Mouse (Mus musculus): Measurements from ENCODE around the gene Pnpla8.
A peak's percentile ranks its signal among the peaks of the same experiment; 100 is the strongest.
"Not testable (repeated sequence)": the region's sequence is repeated elsewhere in the genome, so short reads cannot be mapped to it uniquely, and the experiment has no call there.

The Pnpla8 gene

GRCm38 (mm10) chr12:44221070-44221469 is at the start of gene Pnpla8:
Pnpla8 (plus strand) TSS chr12:44221370.
- not testable (repeated sequence) for DNase-seq

- DNase-seq = no peak
Observed at GRCm38 (mm10) chr12:44176331-44177037, 44.7 kb upstream of the Pnpla8 start.

GRCm38 (mm10) chr12:44177038-44177355 is 44.2 kb upstream of the Pnpla8 start:
- no peak for DNase-seq

GRCm38 (mm10) chr12:44181081-44181982 is 39.8 kb upstream of the Pnpla8 start:
- DNase-seq = peak; percentile 22 to 63

DNA sequence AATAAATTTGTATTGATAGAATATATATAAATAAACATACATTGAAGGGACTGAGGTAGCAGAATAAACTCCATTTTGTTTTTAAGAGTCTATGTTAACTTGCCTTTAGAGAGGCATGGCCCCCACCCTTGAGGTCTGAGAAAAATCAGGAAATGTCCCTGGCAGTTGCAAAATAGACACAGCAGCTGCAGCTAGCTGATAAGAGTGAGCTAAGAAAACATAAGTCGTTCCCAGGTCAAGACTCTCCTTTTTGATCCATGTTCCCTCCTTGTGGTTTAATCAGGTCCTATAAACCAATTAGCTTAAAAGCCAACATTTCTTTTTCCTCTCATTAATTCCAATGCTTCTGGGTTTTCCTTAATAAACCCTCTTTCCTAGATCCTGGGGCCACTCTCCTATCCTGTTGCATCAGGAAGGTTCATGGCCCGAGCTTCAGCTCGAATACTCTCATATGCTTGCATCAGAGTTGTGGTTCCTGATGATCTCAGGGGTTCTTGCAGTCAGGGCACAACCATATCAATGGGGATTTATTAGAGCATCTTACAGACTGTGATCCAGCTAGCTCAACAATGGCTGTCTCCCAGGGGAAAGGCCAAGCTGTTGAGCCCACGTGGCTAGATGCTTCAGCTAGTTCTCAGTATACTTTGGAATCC is 23.2 kb upstream of the Pnpla8 start:
- no peak for DNase-seq

DNA sequence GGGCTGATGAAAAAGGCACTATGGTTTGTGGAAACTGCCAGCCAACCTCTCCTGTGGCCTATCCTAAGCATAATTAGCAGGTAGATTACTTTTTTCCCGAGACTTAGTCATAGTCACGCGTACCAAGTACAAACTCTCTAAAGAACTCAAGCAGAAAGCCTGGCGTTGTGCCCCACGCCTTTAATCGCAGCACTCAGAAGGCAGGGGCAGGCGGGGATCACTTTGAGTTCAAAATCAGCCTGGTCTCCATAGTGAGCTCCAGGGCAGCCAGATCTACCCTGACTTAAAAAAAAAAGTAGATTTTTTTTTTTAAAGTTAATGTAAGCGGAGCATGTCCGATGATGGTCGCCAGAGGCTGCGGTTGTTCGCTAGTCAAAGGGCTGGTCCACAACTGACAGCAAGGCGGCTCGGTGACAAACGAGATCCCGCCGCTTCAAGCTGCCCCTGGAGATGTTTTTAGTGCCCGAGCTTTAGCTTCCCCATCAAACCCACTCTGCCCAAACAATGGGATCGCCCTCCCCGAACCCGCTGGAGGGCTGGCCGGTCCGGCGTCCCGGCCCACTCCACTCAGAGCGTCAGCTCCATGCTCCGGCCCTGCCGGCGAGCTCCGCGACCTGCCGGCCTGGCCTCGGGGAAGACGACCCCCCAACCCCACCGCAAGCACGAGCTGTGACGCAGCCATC is 11.9 kb upstream of the Pnpla8 start:
- DNase-seq = peak; percentile 39 to 61

DNA sequence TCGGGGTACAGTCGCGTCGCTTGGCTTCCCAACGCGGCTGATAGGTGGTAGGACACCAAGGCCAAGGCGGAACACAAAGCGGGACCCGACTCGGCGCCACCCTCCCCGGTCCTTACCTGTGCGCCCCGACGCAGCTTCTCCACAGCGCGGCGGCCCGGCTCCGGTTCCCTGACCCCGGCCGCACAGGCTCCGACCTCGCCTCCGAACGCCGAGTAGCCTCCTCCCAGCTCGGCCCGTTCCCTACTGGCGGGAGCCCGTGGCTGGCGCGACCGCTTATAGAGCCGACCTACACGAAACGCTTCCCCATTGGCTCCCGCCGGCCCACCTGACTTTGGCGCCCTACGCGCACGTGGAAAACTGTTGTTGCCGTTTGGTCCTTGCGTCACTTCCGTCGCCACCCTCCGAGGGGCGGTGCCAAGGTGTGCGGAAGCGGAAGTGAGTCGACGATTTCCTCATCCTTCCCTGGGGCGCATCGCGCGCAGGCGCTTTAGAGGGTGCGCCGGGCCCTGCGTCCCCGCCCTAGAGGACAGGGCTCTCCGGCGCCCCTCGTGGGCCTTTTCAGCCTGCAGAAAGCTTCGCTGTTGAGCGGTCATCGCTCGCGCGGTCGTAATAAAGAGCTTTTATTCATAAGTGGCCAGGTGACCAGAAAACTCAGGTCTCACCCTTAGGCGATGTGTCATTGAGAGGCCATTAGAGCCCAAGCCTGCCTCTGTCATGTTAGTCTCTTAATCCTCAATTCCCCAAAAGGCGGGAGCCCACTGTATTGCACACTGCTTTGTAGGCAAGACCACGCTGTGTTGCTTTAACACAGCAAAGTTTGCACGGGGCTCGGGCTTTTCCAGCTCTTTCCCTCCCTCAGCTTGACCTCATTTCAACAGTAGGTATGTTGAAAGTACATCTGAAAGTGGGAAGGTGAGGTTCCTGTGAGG is 11.1 kb upstream of the Pnpla8 start, which contains the start of gene Dnajb9:
Gene Dnajb9, minus strand, starts transcription at position 503 of the 929 bp plus-strand sequence.
- DNase-seq = peak; percentile 100

GRCm38 (mm10) chr12:44211555-44211954 is 9.6 kb upstream of the Pnpla8 start:
- DNase-seq = no peak

- DNase-seq = peak; percentile 56 to 58
Observed at GRCm38 (mm10) chr12:44221651-44222356, 634 bp downstream of the Pnpla8 start.

DNA sequence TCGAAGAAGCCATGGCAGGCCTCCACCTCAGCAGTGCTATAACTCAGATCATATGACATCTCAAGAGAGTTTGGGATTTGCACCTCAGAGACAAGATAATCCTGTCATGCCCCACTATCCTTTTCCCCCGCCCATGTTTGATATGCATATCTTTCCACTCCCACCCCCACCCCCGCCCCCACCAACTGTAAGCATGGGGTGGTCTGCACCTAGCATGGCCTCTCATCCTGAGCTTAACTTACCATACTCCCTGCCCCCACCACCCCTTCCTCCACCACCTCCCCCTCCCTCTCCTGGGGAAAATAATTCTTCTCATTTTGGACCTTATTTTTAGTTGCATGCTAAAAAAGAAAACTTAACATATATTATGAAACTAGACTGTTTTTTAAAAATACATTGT is 1.9 kb downstream of the Pnpla8 start:
- no peak for DNase-seq

- no peak for DNase-seq
Observed at GRCm38 (mm10) chr12:44224650-44225049, 3.5 kb downstream of the Pnpla8 start.

- no peak for DNase-seq
Observed at GRCm38 (mm10) chr12:44241090-44241489, 19.9 kb downstream of the Pnpla8 start.

- no peak for DNase-seq
Observed at GRCm38 (mm10) chr12:44242407-44242806, 21.2 kb downstream of the Pnpla8 start.

DNA sequence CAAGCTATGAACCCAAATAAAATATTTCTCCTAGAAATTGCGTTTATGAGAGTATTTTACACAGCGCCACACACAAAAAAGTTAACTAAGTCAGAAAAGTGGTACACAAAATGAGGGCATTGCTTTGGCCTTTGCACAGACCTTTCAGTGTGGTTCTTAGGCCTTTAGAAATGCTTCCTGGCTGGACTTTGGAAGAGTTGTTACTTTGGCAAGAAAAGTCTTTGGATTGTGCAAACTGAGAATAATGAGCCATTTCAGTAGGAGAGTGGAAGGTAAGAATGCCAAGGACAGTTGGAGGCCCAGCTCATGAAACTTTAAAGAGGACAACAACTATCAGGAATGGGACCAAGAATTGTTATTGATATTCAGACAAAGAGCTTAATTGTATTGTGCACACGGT is 24.6 kb downstream of the Pnpla8 start:
- no peak for DNase-seq

GRCm38 (mm10) chr12:44248309-44248977 is 27.3 kb downstream of the Pnpla8 start:
- DNase-seq = no peak

DNA sequence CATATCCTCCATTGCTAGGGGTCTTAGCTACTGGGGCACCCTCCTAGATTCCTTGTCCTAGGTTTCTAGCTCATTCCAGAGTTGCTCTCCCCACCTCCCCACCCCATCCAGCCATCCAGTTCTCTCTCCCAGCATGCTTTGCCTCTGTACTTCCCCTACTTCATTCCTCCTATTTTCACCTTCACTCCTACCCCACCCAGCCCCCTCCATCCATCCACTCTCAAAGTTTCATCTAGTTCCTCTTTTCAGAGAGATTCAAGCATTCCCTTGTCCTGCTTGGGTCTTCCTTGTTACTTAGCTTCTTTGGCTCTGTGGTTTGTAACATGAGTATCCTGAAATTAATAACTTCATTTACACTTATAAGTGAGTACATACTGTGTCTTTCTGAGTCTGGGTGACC is 41.4 kb downstream of the Pnpla8 start:
- no peak for DNase-seq

DNA sequence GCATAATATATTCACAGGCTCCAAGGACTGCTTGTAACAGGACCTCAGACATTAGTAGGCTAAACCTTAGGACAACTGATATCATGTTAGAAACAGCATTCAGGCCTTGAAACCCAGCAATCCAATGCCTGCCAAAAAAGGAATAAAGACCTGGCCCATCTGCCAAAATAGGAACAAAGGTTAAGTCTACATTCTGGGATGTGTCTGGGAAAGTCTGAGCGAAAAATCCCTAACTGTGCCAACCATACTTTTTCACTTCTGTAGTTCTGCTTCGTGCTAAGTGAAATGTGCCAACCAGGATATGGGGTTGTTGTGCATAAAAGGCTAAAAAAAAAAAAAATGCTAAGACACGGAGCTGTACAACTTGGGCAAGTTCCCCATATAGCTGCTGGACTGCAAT is 44.5 kb downstream of the Pnpla8 start:
- DNase-seq = no peak

GRCm38 (mm10) chr12:44267196-44267595 is 46.0 kb downstream of the Pnpla8 start:
- DNase-seq = no peak

DNA sequence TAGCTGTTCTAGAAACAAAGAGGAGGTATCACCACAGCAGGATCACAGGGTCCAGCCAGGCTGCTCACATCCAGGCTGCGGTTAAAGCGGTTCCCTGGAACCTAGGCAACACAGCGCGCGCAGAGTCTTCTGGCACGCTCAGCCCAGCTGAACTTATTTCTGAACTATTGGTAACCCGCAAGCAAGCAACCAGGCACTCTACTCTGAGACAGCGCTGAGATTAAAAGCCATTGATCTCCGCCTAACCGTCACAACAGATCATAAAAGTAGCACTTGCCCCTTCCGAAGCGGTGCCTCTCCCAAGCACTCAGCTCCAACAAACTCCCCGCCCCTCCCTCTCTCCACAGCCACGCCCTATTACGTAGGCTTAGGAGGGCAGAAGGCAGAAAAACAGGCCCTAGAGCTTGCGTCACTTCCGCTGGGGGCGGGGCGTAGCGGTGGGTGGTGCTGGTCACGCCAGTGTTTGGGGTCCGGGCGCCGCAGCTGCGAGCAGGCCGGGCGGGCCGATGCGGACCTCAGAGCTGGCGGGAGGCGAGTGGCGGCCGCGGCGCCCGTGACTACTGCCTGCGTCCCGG is 47.6 kb downstream of the Pnpla8 start:
- DNase-seq = peak; percentile 100

- peak in 1 of 2 experiments; percentile 82 for DNase-seq
Observed at GRCm38 (mm10) chr12:44269311-44269831, 48.2 kb downstream of the Pnpla8 start.

Data from cerebellum, postnatal 25 days (tissue).